Mouse (Mus musculus) ES-E14 (cell line): Measurements from ENCODE around the gene Man1a2. TPM values are rescaled to one million over a fixed set of nuclear protein-coding genes. Genes with fewer than 3 reads are reported as not detected.

Experiments used
- DNase-seq: peaks from one replicate; pipeline ENCODE4 v3.0.0-alpha.2; 2013; ENCODE audit warnings: low read depth, low spot score
- H3K27ac ChIP-seq: 2 replicates; pipeline ENCODE4 v1.5.1; 2012; ENCODE audit warnings: low read depth, mild to moderate bottlenecking, low read length, moderate library complexity, mixed read lengths; ENCODE audit not compliant: poor library complexity, insufficient read depth, severe bottlenecking
- H3K36me3 ChIP-seq: 2 replicates; pipeline ENCODE4 v1.6.1; 2012; ENCODE audit warnings: mild to moderate bottlenecking, low read length, moderate library complexity, mixed read lengths; ENCODE audit not compliant: control insufficient read depth, poor library complexity, insufficient read depth, severe bottlenecking
- H3K4me1 ChIP-seq, 2 experiments: fragments of 150-350 bp in 1 of 2; sonication (generic) in 1 of 2; 2 replicates each; pipeline ENCODE4 v1.6.1; 2012; ENCODE audit warnings: low read length in 2 of 2, mild to moderate bottlenecking in 1 of 2, mixed read lengths in 1 of 2; ENCODE audit not compliant: control insufficient read depth in 2 of 2, insufficient read depth in 2 of 2, poor library complexity in 1 of 2
- H3K4me3 ChIP-seq, 2 experiments: fragments of 150-350 bp in 1 of 2; sonication (generic) in 1 of 2; 2 replicates each; pipeline ENCODE4 v1.5.1; 2012; ENCODE audit warnings: low read length in 2 of 2, low read depth in 1 of 2, mild to moderate bottlenecking in 1 of 2, mixed read lengths in 1 of 2; ENCODE audit not compliant: insufficient read depth in 1 of 2, poor library complexity in 1 of 2, severe bottlenecking in 1 of 2
- H3K9ac ChIP-seq: 2 replicates; pipeline ENCODE4 v1.6.1; 2012; ENCODE audit warnings: low read depth, mild to moderate bottlenecking, low read length, mixed read lengths; ENCODE audit not compliant: poor library complexity, insufficient read depth, severe bottlenecking
- H3K9me3 ChIP-seq: fragments of 150-350 bp; sonication (generic); 2 replicates; pipeline ENCODE4 v1.6.1; 2012; ENCODE audit warnings: low read depth, mild to moderate bottlenecking, low read length; ENCODE audit not compliant: control insufficient read depth, insufficient read depth
- CHD2 ChIP-seq: IDR thresholded peaks from 2 replicates; pipeline ENCODE4 v1.6.1; 2014; ENCODE audit warnings: mild to moderate bottlenecking, low read depth, low read length, inconsistent platforms
- HCFC1 ChIP-seq: IDR thresholded peaks from 2 replicates; pipeline ENCODE4 v1.6.1; 2012; ENCODE audit warnings: low read length, inconsistent platforms, borderline replicate concordance; ENCODE audit not compliant: insufficient read depth
- MAFK ChIP-seq: IDR thresholded peaks from 2 replicates; pipeline ENCODE4 v1.6.1; 2014; ENCODE audit warnings: mild to moderate bottlenecking, low read depth, low read length, inconsistent platforms; ENCODE audit not compliant: insufficient read depth
- ZC3H11A ChIP-seq: IDR thresholded peaks from 2 replicates; pipeline ENCODE4 v1.6.1; 2012; ENCODE audit warnings: low read depth, mild to moderate bottlenecking, inconsistent platforms, low read length, borderline replicate concordance
- ZNF384 ChIP-seq: IDR thresholded peaks from 2 replicates; pipeline ENCODE4 v1.6.1; 2012; ENCODE audit warnings: low read depth, low read length, inconsistent platforms
- in situ Hi-C, 2 experiments: fragments of 600-800 bp; cut with MboI; formaldehyde crosslinking; loops; one replicate each; pipeline ENCODE4 v1.15.1; 2025; ENCODE audit warnings: low sequenced_read_pairs in 2 of 2, inconsistent platforms in 1 of 2; ENCODE audit not compliant: unreplicated experiment in 2 of 2
- total RNA-seq: library from RNA; depleted of rRNA; stranded (reverse); fragments of 300-350 nt; gene quantifications from 2 replicates; pipeline ENCODE4 v1.2.3, GENCODE M21; 2012; rRNA removed

Man1a2 gene
- total RNA-seq, 1 experiment, result 55.3 TPM

DNA sequence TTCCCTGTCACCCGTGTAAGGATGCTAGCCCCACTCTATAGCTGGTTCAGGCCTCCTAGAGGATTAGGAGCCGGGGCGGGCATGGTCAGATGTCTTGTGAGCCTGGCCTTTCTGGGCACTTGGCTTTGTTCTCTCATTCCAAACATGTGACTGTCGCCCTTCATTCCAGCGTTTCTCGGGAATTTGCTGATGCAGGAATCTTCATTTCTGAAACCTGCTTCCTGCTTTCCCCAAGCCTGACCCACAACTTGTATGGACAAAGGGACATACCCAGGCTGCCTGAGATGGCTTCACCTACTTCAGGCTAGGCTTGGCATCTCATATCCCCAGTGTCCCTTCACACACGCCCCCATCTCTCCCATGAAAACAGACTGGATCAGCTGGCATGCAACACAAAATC lies 162.6 kb downstream of the Man1a2 start:
- DNase-seq, result no peak
- no peak overlapping the region for H3K4me3 ChIP-seq
- H3K9me3 ChIP-seq, result no peaks in the 10 kb centered on the region
- no peak for TF ChIP-seq ZNF384
- in situ Hi-C loops, result no loop called here
- H3K9ac ChIP-seq, result no peak overlapping the region
- H3K4me1 ChIP-seq, result peaks cover 0 to 3% of the 10 kb centered on the region in 2 experiments; a peak in 2 of 4 replicates
- no peak overlapping the region for H3K27ac ChIP-seq
- no peaks in the 10 kb centered on the region; the same call in 1 of the 2 replicates for H3K36me3 ChIP-seq

- Histone ChIP-seq H3K36me3 (no peaks in the 10 kb centered on the region; the same call in 1 of the 2 replicates), H3K9ac (no peak overlapping the region), H3K4me3 (no peak overlapping the region), H3K4me1 (peaks cover 0 to 3% of the 10 kb centered on the region in 2 experiments; a peak in 2 of 4 replicates), H3K9me3 (no peaks in the 10 kb centered on the region), H3K27ac (no peak overlapping the region)
- peak; percentile 13 for DNase-seq
- in situ Hi-C loops, result no loop called here
- no peak for TF ChIP-seq ZC3H11A
- TF ChIP-seq CHD2, result no peak
- no peak for TF ChIP-seq ZNF384
- no peak for TF ChIP-seq MAFK
- no peak for TF ChIP-seq HCFC1
These were observed 163.7 kb downstream of the Man1a2 start for GRCm38 (mm10) chr3:100521626-100522025.

GRCm38 (mm10) chr3:100515754-100516141 lies 169.6 kb downstream of the Man1a2 start:
- no peaks in the 10 kb centered on the region for H3K4me1 ChIP-seq
- DNase-seq, result no peak
- H3K9ac ChIP-seq, result no peak overlapping the region
- no peak overlapping the region for H3K4me3 ChIP-seq
- TF ChIP-seq HCFC1 (no peak), MAFK (no peak), CHD2 (no peak), ZNF384 (no peak), ZC3H11A (no peak)
- no peaks in the 10 kb centered on the region; the same call in 1 of the 2 replicates for H3K36me3 ChIP-seq
- in situ Hi-C loops, result no loop called here
- H3K27ac ChIP-seq, result no peak overlapping the region
- H3K9me3 ChIP-seq, result no peaks in the 10 kb centered on the region

- in situ Hi-C loops, result no loop called here
- H3K36me3 ChIP-seq, result no peaks in the 10 kb centered on the region
- no peak overlapping the region for H3K4me3 ChIP-seq
- H3K4me1 ChIP-seq, result no peaks in the 10 kb centered on the region
- no peak for TF ChIP-seq MAFK
- TF ChIP-seq CHD2, result no peak
- no peak for TF ChIP-seq ZNF384
- H3K9ac ChIP-seq, result no peak overlapping the region
- no peak overlapping the region for H3K27ac ChIP-seq
- no peak for DNase-seq
- H3K9me3 ChIP-seq, result no peaks in the 10 kb centered on the region
These were observed 170.1 kb downstream of the Man1a2 start for GRCm38 (mm10) chr3:100515093-100515753.

Other genes with a start within 250 kb of the Man1a2 start
- 0.74 and 1.2 TPM in 2 replicates for gene Tent5c, start 196.2 kb downstream of the Man1a2 start, total RNA-seq
- gene Vtcn1, start 140.0 kb upstream of the Man1a2 start, total RNA-seq, result 0.31 TPM in 1 of 2 replicates, not detected in the other
- gene Trim45, start 236.7 kb upstream of the Man1a2 start, total RNA-seq, result 4.8 and 5.5 TPM in 2 replicates